Mouse (Mus musculus) ES-Bruce4 (cell line): ENCODE results near the gene Apln.

Experiments
- CTCF ChIP-seq: IDR thresholded peaks from one replicate; pipeline ENCODE4 v1.8.1; 2011; ENCODE audit warnings: low read depth, low read length
- POLR2A ChIP-seq: IDR thresholded peaks from one replicate; pipeline ENCODE4 v1.8.1; 2011; ENCODE audit warnings: low read length; ENCODE audit not compliant: insufficient read depth

GRCm38 (mm10) chrX:48053743-48054142, 19.1 kb upstream of the Apln start:
- TF ChIP-seq POLR2A (no peak), CTCF (no peak)
